Mouse (Mus musculus) neural tube, embryonic 11.5 days (tissue): Measurements from ENCODE around the gene Ddx21. TPM values are rescaled to one million over a fixed set of nuclear protein-coding genes. Genes with fewer than 3 reads are reported as not detected.
A peak's percentile ranks its signal among the peaks of the same experiment; 100 is the strongest.
"Not testable (repeated sequence)": the region's sequence is repeated elsewhere in the genome, so short reads cannot be mapped to it uniquely, and the experiment has no call there.

ENCODE experiments used
- ATAC-seq: fragments of 200-750 bp; cut with Nextera tagmentation; 2 replicates; pipeline ENCODE4 v1.8.0; 2017; ENCODE audit warnings: moderate number of reproducible peaks, mild to moderate bottlenecking, moderate TSS enrichment, moderate library complexity; ENCODE audit not compliant: insufficient read depth, low FRiP score, low TSS enrichment
- DNase-seq: peaks from one replicate; pipeline ENCODE4 v3.0.0-alpha.2; 2015; ENCODE audit warnings: low spot score
- H3K27ac ChIP-seq: fragments of 300-500 bp; sonication (generic); 2 replicates; pipeline ENCODE4 v1.5.1; 2014; ENCODE audit warnings: low read depth, mild to moderate bottlenecking, low read length
- H3K27me3 ChIP-seq: fragments of 300-500 bp; sonication (generic); 2 replicates; pipeline ENCODE4 v1.6.1; 2014; ENCODE audit warnings: mild to moderate bottlenecking, low read length, mixed read lengths; ENCODE audit not compliant: control insufficient read depth, insufficient read depth
- H3K36me3 ChIP-seq: fragments of 300-500 bp; sonication (generic); 2 replicates; pipeline ENCODE4 v1.6.1; 2014; ENCODE audit warnings: mild to moderate bottlenecking, low read length, moderate library complexity, mixed read lengths; ENCODE audit not compliant: control insufficient read depth, insufficient read depth
- H3K4me1 ChIP-seq: fragments of 300-500 bp; sonication (generic); 2 replicates; pipeline ENCODE4 v1.6.1; 2014; ENCODE audit warnings: low read length, mixed read lengths; ENCODE audit not compliant: control insufficient read depth, insufficient read depth
- H3K4me2 ChIP-seq: fragments of 300-500 bp; sonication (generic); 2 replicates; pipeline ENCODE4 v1.6.1; 2014; ENCODE audit warnings: low read depth, mild to moderate bottlenecking, moderate library complexity
- H3K4me3 ChIP-seq: fragments of 300-500 bp; sonication (generic); 2 replicates; pipeline ENCODE4 v1.5.1; 2014; ENCODE audit warnings: low read depth, low read length
- H3K9ac ChIP-seq: fragments of 300-500 bp; sonication (generic); 2 replicates; pipeline ENCODE4 v1.6.1; 2014; ENCODE audit warnings: mild to moderate bottlenecking, low read length
- H3K9me3 ChIP-seq: fragments of 300-500 bp; sonication (generic); 2 replicates; pipeline ENCODE4 v1.6.1; 2016; ENCODE audit warnings: low read length; ENCODE audit not compliant: control insufficient read depth
- WGBS: fragments of 180-500 bp; shearing (Covaris S2); extraction: QIAGEN DNeasy Blood & Tissue Kit; methylation state at CpG from one replicate; pipeline ENCODE4 v1.1.7; 2014; 5-methylcytosine and 5-hydroxymethylcytosine counted together
- polyA plus RNA-seq: library from polyadenylated mRNA; unstranded; fragments of >200 nt; fragmentation: Nextera tagmentation; extraction: Ambion mirVana; gene quantifications from 2 replicates; pipeline ENCODE4 v1.2.1, GENCODE M21; 2014

Ddx21 gene
- polyA plus RNA-seq, 1 experiment from 2014 or later = 36.9 TPM

DNA sequence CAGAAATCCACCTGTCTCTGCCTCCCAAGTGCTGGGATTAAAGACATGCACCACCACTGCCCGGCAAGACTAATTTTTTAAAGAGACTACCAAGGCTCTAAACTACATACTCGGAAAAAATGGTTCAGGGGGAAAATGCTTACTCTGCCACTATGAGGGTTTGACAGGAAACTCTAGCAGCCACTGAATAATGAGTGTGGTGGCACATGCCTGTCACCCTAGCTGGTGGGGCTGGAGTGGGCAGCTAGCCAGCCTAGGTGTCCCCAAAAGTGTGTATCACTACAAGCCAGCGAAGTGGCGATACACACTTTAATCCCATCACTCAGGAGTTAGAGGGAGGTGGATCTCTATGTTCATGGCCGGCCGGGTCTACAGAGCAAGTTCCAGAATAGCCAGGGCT lies 2.0 kb downstream of the Ddx21 start:
- DNase-seq (no peak), ATAC-seq (no peak)
- H3K4me3 ChIP-seq = no peak overlapping the region
- no peak overlapping the region for H3K27ac ChIP-seq
- H3K36me3 ChIP-seq = 0 out of 2 replicates have a peak, but pooled peaks cover 6% of the 10 kb centered on the region
- H3K27me3 ChIP-seq = no peaks in the 10 kb centered on the region
- 93% methylated on average over 6 of the region's 6 CpGs for WGBS
- no peak overlapping the region for H3K4me2 ChIP-seq
- H3K4me1 ChIP-seq = 0 out of 2 replicates have a peak, but pooled peaks cover 5% of the 10 kb centered on the region
- H3K9ac ChIP-seq = no peak overlapping the region
- no peaks in the 10 kb centered on the region for H3K9me3 ChIP-seq

- not testable (repeated sequence) for H3K27me3 ChIP-seq, ATAC-seq, DNase-seq, H3K4me2 ChIP-seq, H3K9ac ChIP-seq, H3K36me3 ChIP-seq, H3K4me3 ChIP-seq, H3K9me3 ChIP-seq, H3K4me1 ChIP-seq, H3K27ac ChIP-seq
- 89% methylated on average over 3 of the region's 3 CpGs for WGBS
These were observed 2.8 kb downstream of the Ddx21 start for GRCm38 (mm10) chr10:62599311-62599710.

DNA sequence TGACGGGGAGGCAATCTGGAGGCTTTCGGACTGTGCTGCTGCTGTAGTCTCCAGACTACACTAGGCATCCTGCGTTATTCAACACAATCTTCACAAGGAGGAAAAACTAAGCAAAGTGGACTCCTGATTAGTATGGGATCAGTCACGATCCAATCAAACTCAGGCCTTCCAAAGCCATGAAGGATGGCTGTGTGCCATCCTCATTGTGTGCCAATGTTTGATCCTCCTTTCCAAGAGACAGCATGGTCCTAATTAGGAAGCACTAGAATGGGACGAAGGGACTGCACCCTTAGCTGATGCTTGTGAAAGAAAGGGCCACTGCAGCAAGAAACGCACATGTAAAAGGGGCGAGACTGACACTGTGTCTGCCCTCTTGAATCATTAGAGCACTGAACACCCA lies 9.6 kb downstream of the Ddx21 start:
- no peak for ATAC-seq
- Histone ChIP-seq H3K9me3 (no peaks in the 10 kb centered on the region), H3K4me3 (no peak overlapping the region), H3K27me3 (no peaks in the 10 kb centered on the region), H3K4me1 (no peaks in the 10 kb centered on the region), H3K4me2 (no peak overlapping the region), H3K36me3 (peaks cover 29% of the 10 kb centered on the region), H3K9ac (no peak overlapping the region), H3K27ac (no peak overlapping the region)
- 92% methylated on average over 7 of the region's 7 CpGs for WGBS
- no peak for DNase-seq

DNA sequence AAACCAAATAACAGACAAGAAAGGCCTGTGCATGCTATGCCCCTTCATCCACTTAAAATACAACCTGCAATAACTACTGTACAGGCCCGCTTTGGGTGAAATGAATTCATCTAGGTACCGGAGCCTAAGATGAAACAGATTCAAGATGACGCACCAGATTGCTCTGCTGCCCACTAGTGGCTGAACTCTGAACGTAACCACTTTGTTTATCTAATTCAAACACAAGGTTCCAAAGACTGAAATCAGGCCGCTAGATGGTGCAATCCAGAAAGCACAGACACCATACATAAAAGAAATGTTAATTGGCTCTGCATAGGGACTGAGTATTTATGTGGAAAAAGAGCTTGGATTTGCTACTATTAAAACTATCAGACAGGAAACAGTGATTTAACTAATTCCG lies 11.9 kb downstream of the Ddx21 start:
- Histone ChIP-seq H3K36me3 (peaks cover 29% of the 10 kb centered on the region), H3K27ac (no peak overlapping the region), H3K9ac (no peak overlapping the region), H3K9me3 (no peaks in the 10 kb centered on the region), H3K4me3 (no peak overlapping the region), H3K27me3 (no peaks in the 10 kb centered on the region), H3K4me1 (no peaks in the 10 kb centered on the region), H3K4me2 (no peak overlapping the region)
- WGBS = 59% methylated on average over 6 of the region's 6 CpGs
- ATAC-seq (no peak), DNase-seq (peak; percentile 81)

- Histone ChIP-seq H3K4me1 (no peaks in the 10 kb centered on the region), H3K36me3 (peaks cover 34% of the 10 kb centered on the region), H3K4me3 (no peak overlapping the region), H3K27me3 (no peaks in the 10 kb centered on the region), H3K4me2 (no peak overlapping the region), H3K9ac (no peak overlapping the region), H3K27ac (no peak overlapping the region), H3K9me3 (no peaks in the 10 kb centered on the region)
- ATAC-seq (no peak), DNase-seq (no peak)
- 91% methylated on average over 4 of the region's 4 CpGs for WGBS
These were observed 13.5 kb downstream of the Ddx21 start for GRCm38 (mm10) chr10:62588616-62589015.

DNA sequence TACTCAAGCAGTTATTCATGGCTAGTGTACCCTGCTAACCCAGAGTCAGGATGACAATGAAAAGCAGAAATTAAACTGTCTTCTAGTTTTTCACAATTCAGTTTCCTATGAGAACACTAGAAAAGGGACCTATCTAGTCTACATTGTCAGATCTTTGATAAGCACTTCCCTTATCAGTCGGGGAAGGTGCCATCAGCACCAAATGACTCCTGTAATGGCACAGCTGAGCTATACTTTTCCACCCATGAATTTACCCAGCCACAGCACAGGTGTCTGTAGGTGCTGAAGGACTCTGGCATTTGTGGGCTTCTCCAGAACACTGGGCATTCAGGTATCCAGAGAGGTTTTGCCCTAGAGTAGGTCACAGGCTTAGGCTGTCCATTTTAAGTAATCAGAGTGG lies 18.8 kb downstream of the Ddx21 start:
- Histone ChIP-seq H3K4me2 (no peak overlapping the region), H3K4me1 (no peaks in the 10 kb centered on the region), H3K9me3 (no peaks in the 10 kb centered on the region), H3K4me3 (no peak overlapping the region), H3K9ac (no peak overlapping the region), H3K27ac (no peak overlapping the region), H3K27me3 (no peaks in the 10 kb centered on the region), H3K36me3 (peaks cover 31% of the 10 kb centered on the region)
- DNase-seq (no peak), ATAC-seq (no peak)
- 84% methylated on average over 1 of the region's 1 CpGs for WGBS

DNA sequence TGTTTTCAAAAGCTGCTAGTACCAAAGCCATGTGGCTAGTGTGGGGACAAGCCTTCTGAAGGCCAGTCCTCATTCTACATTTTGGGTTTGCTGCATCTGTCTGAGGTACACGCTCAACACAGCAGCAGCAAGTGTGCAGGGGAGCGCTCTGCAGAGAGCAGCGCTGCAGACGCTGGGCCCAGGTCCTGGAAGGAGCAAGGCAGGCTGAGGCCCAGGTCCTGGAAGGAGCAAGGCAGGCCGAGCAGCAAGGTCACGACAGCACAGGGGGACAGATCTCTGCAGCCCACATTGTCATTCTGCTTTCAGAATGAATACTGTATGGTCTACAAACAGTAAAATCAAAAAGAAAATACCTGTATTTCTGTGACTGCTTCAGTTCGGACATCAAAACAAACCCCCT lies 19.4 kb downstream of the Ddx21 start:
- 89% methylated on average over 7 of the region's 7 CpGs for WGBS
- Histone ChIP-seq H3K36me3 (peaks cover 26% of the 10 kb centered on the region), H3K9ac (no peak overlapping the region), H3K27ac (no peak overlapping the region), H3K4me3 (no peak overlapping the region), H3K9me3 (no peaks in the 10 kb centered on the region), H3K27me3 (no peaks in the 10 kb centered on the region), H3K4me1 (no peaks in the 10 kb centered on the region), H3K4me2 (no peak overlapping the region)
- ATAC-seq (no peak), DNase-seq (no peak)

GRCm38 (mm10) chr10:62582263-62582662 lies 19.8 kb downstream of the Ddx21 start:
- Histone ChIP-seq H3K9me3 (no peaks in the 10 kb centered on the region), H3K27ac (no peak overlapping the region), H3K4me3 (no peak overlapping the region), H3K4me2 (no peak overlapping the region), H3K4me1 (peaks cover 3% of the 10 kb centered on the region), H3K36me3 (peaks cover 25% of the 10 kb centered on the region), H3K9ac (no peak overlapping the region), H3K27me3 (no peaks in the 10 kb centered on the region)
- WGBS = 93% methylated on average over 17 of the region's 17 CpGs
- ATAC-seq (no peak), DNase-seq (no peak)

GRCm38 (mm10) chr10:62579129-62579528 lies 23.0 kb downstream of the Ddx21 start:
- not testable (repeated sequence) for H3K27me3 ChIP-seq, H3K4me3 ChIP-seq, H3K4me2 ChIP-seq, H3K9ac ChIP-seq, H3K4me1 ChIP-seq, H3K9me3 ChIP-seq, DNase-seq, ATAC-seq, H3K27ac ChIP-seq
- 90% methylated on average over 11 of the region's 13 CpGs for WGBS
- H3K36me3 ChIP-seq = peaks cover 17% of the 10 kb centered on the region
